Mouse (Mus musculus) midbrain, embryonic 12.5 days (tissue): Measurements from ENCODE around the gene Cers6. TPM values are rescaled to one million over a fixed set of nuclear protein-coding genes. Genes with fewer than 3 reads are reported as not detected.
A peak's percentile ranks its signal among the peaks of the same experiment; 100 is the strongest.

Experiments used
- ATAC-seq: fragments of 200-750 bp; cut with Nextera tagmentation; 2 replicates; pipeline ENCODE4 v1.8.0; 2017; ENCODE audit warnings: low read depth, moderate TSS enrichment, moderate library complexity; ENCODE audit not compliant: low FRiP score
- H3K27ac ChIP-seq: fragments of 300-500 bp; sonication (generic); replicated peaks from 2 replicates; pipeline ENCODE4 v1.5.1; 2016; ENCODE audit warnings: mild to moderate bottlenecking
- H3K27me3 ChIP-seq: fragments of 300-500 bp; sonication (generic); 2 replicates; pipeline ENCODE4 v1.6.1; 2016; ENCODE audit warnings: mild to moderate bottlenecking
- H3K36me3 ChIP-seq: fragments of 300-500 bp; sonication (generic); 2 replicates; pipeline ENCODE4 v1.6.1; 2016
- H3K4me1 ChIP-seq: fragments of 300-500 bp; sonication (generic); 2 replicates; pipeline ENCODE4 v1.6.1; 2016
- H3K4me2 ChIP-seq: fragments of 300-500 bp; sonication (generic); replicated peaks from 2 replicates; pipeline ENCODE4 v1.6.1; 2016; ENCODE audit warnings: mild to moderate bottlenecking, moderate library complexity
- H3K4me3 ChIP-seq: fragments of 300-500 bp; sonication (generic); 2 replicates; pipeline ENCODE4 v1.5.1; 2016; ENCODE audit warnings: mild to moderate bottlenecking
- H3K9ac ChIP-seq: fragments of 300-500 bp; sonication (generic); replicated peaks from 2 replicates; pipeline ENCODE4 v1.6.1; 2016; ENCODE audit warnings: mild to moderate bottlenecking, moderate library complexity
- H3K9me3 ChIP-seq: fragments of 300-500 bp; sonication (generic); 2 replicates; pipeline ENCODE4 v1.6.1; 2016; ENCODE audit warnings: mild to moderate bottlenecking
- WGBS: fragments of 180-500 bp; shearing (Covaris S2); methylation state at CpG from one replicate; pipeline ENCODE4 v1.1.7; 2016; 5-methylcytosine and 5-hydroxymethylcytosine counted together
- polyA plus RNA-seq: library from polyadenylated mRNA; unstranded; fragments of >200 nt; fragmentation: Nextera tagmentation; extraction: Ambion mirVana; gene quantifications from 2 replicates; pipeline ENCODE4 v1.2.1, GENCODE M21; 2016

Cers6 gene
- polyA plus RNA-seq, 1 experiment from 2014 or later = 37.0 TPM

DNA sequence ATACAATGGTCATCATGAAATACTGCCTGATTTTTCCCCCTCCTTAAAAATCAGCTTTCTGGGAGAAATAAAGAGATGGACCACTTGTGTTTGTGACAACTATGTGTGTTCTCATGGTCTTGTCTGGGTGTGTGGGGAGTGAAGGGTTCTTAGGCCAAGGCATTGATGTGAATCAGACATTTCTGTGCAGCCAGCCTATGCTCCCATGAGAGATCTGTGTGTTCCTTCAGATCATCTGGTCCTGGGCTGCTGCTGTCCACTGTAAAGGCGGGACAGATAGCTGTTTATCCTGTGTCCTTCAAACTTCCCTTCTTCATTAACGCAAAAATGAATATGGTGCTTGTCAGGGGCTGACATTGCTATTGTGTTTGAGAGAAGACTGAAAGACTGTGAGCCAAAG, 150.6 kb downstream of the Cers6 start:
- 71% methylated on average over 2 of the region's 2 CpGs for WGBS
- no peak; the same call in 1 of the 2 replicates for ATAC-seq
- no peak overlapping the region for H3K4me3 ChIP-seq

GRCm38 (mm10) chr2:69014241-69014640, 153.0 kb downstream of the Cers6 start:
- no peak for ATAC-seq

More for the DNA sequence above, 150.6 kb downstream of the Cers6 start:
- Histone ChIP-seq H3K9me3 (no peaks in the 10 kb centered on the region), H3K4me1 (peaks cover 16% of the 10 kb centered on the region), H3K27me3 (no peaks in the 10 kb centered on the region), H3K27ac (peak overlapping the region; percentile 73), H3K9ac (no peak overlapping the region), H3K4me2 (0 out of 2 replicates have a peak overlapping the region, but pooled peaks have one; percentile 15), H3K36me3 (no peaks in the 10 kb centered on the region)

GRCm38 (mm10) chr2:69015172-69015724, 154.0 kb downstream of the Cers6 start:
- WGBS = 87% methylated on average over 9 of the region's 9 CpGs
- Histone ChIP-seq H3K4me1 (peaks cover 16% of the 10 kb centered on the region), H3K9me3 (no peaks in the 10 kb centered on the region), H3K27ac (no peak overlapping the region), H3K27me3 (no peaks in the 10 kb centered on the region), H3K4me3 (no peak overlapping the region), H3K36me3 (no peaks in the 10 kb centered on the region), H3K4me2 (no peak overlapping the region), H3K9ac (no peak overlapping the region)
- ATAC-seq = no peak

More at GRCm38 (mm10) chr2:69014241-69014640, 153.0 kb downstream of the Cers6 start:
- H3K4me1 ChIP-seq = peaks cover 16% of the 10 kb centered on the region
- H3K27me3 ChIP-seq = no peaks in the 10 kb centered on the region
- no peaks in the 10 kb centered on the region for H3K36me3 ChIP-seq
- H3K9ac ChIP-seq = no peak overlapping the region
- H3K27ac ChIP-seq = no peak overlapping the region
- 93% methylated on average over 9 of the region's 9 CpGs for WGBS
- no peak overlapping the region for H3K4me3 ChIP-seq
- H3K9me3 ChIP-seq = no peaks in the 10 kb centered on the region
- H3K4me2 ChIP-seq = no peak overlapping the region

DNA sequence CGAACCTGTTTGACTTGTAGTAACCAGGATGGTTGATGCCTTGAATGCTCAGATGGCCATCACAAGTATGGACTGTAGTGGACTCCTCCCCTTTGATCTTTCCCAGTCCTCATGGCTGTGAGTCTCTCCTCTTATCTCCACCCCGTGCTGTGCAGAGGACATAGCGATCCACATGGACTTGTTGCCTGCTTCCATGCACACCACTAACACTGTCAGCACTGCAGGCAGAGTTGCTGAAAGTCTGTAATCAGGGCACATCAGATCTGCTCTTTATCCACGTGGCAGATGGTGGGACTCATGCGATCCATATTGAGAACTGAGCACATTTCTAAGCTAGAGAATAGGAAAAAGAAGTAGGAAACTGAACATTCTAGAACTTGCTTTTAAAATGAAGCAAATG, 154.6 kb downstream of the Cers6 start:
- H3K27me3 ChIP-seq = no peaks in the 10 kb centered on the region
- no peaks in the 10 kb centered on the region for H3K36me3 ChIP-seq
- H3K4me1 ChIP-seq = peaks cover 14% of the 10 kb centered on the region
- H3K9me3 ChIP-seq = no peaks in the 10 kb centered on the region
- WGBS = 95% methylated on average over 5 of the region's 5 CpGs
- ATAC-seq = no peak
- H3K4me2 ChIP-seq = no peak overlapping the region
- no peak overlapping the region for H3K9ac ChIP-seq
- no peak overlapping the region for H3K4me3 ChIP-seq
- H3K27ac ChIP-seq = no peak overlapping the region

- Histone ChIP-seq H3K9me3 (no peaks in the 10 kb centered on the region), H3K4me3 (no peak overlapping the region), H3K27ac (no peak overlapping the region), H3K9ac (no peak overlapping the region), H3K27me3 (no peaks in the 10 kb centered on the region; the same call in 1 of the 2 replicates), H3K36me3 (no peaks in the 10 kb centered on the region), H3K4me1 (0 out of 2 replicates have a peak, but pooled peaks cover 2% of the 10 kb centered on the region), H3K4me2 (no peak overlapping the region)
- ATAC-seq = no peak
- 93% methylated on average over 13 of the region's 13 CpGs for WGBS
Measured at GRCm38 (mm10) chr2:69019026-69019565, 157.9 kb downstream of the Cers6 start.

DNA sequence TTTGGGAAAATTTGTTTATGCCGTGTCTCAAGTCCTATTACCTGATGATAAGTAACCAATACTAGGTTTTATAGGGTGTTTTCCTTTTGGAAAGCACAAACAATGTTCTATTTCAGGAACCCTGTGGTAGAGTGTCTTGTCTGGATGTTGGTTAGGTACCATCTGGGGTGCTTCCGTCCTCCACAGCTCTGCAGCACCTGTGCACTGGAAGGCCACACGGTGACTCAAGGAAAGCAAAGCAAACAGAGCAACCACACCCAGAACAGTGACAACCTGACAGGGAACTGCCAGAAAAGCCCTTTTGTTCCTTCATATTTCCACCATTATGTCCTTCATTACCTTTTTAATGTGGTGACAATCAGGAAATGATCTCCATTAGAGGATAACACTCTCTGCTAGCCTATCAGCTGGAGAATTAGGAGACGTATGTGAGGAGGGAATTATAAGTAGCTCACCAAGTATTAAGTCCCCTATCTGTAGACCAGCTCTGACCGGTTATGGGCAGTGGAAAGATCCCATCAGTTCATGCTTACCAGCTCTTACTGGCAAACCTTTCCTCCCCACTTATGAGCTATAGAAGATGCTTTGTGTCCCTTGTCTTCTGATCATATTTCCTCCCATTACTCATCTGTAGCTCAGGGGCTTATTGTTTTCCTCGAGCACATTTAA, 158.7 kb downstream of the Cers6 start:
- Histone ChIP-seq H3K36me3 (no peaks in the 10 kb centered on the region), H3K4me2 (no peak overlapping the region), H3K4me1 (0 out of 2 replicates have a peak, but pooled peaks cover 2% of the 10 kb centered on the region), H3K9ac (no peak overlapping the region), H3K9me3 (no peaks in the 10 kb centered on the region), H3K27me3 (no peaks in the 10 kb centered on the region; the same call in 1 of the 2 replicates), H3K27ac (no peak overlapping the region), H3K4me3 (no peak overlapping the region)
- no peak for ATAC-seq
- 82% methylated on average over 6 of the region's 6 CpGs for WGBS

GRCm38 (mm10) chr2:69020636-69021310, 159.5 kb downstream of the Cers6 start:
- no peak overlapping the region for H3K9ac ChIP-seq
- H3K27me3 ChIP-seq = no peaks in the 10 kb centered on the region; the same call in 1 of the 2 replicates
- H3K9me3 ChIP-seq = no peaks in the 10 kb centered on the region
- no peaks in the 10 kb centered on the region for H3K36me3 ChIP-seq
- no peak overlapping the region for H3K4me3 ChIP-seq
- ATAC-seq = no peak
- 91% methylated on average over 4 of the region's 4 CpGs for WGBS
- H3K27ac ChIP-seq = no peak overlapping the region
- H3K4me1 ChIP-seq = 0 out of 2 replicates have a peak, but pooled peaks cover 2% of the 10 kb centered on the region
- no peak overlapping the region for H3K4me2 ChIP-seq

- WGBS = 47% methylated on average over 4 of the region's 4 CpGs
- no peaks in the 10 kb centered on the region for H3K36me3 ChIP-seq
- no peak overlapping the region for H3K9ac ChIP-seq
- no peak overlapping the region for H3K4me3 ChIP-seq
- H3K4me1 ChIP-seq = 0 out of 2 replicates have a peak, but pooled peaks cover 2% of the 10 kb centered on the region
- ATAC-seq = no peak
- H3K27me3 ChIP-seq = no peaks in the 10 kb centered on the region; the same call in 1 of the 2 replicates
- H3K27ac ChIP-seq = no peak overlapping the region
- H3K4me2 ChIP-seq = no peak overlapping the region
- no peaks in the 10 kb centered on the region for H3K9me3 ChIP-seq
Measured at GRCm38 (mm10) chr2:69021516-69021915, 160.3 kb downstream of the Cers6 start.

- H3K4me1 ChIP-seq = 0 out of 2 replicates have a peak, but pooled peaks cover 2% of the 10 kb centered on the region
- H3K36me3 ChIP-seq = no peaks in the 10 kb centered on the region
- no peak overlapping the region for H3K27ac ChIP-seq
- H3K9ac ChIP-seq = no peak overlapping the region
- ATAC-seq = no peak
- H3K4me2 ChIP-seq = no peak overlapping the region
- H3K9me3 ChIP-seq = no peaks in the 10 kb centered on the region
- H3K27me3 ChIP-seq = no peaks in the 10 kb centered on the region; the same call in 1 of the 2 replicates
- WGBS = 84% methylated on average over 2 of the region's 2 CpGs
- no peak overlapping the region for H3K4me3 ChIP-seq
Measured at GRCm38 (mm10) chr2:69024856-69025255, 163.6 kb downstream of the Cers6 start.

GRCm38 (mm10) chr2:69032562-69032961, 171.3 kb downstream of the Cers6 start:
- H3K9ac ChIP-seq = no peak overlapping the region
- no peaks in the 10 kb centered on the region for H3K9me3 ChIP-seq
- peaks cover 4% of the 10 kb centered on the region for H3K4me1 ChIP-seq
- ATAC-seq = no peak
- no peaks in the 10 kb centered on the region for H3K27me3 ChIP-seq
- no peak overlapping the region for H3K4me3 ChIP-seq
- 74% methylated on average over 2 of the region's 2 CpGs for WGBS
- H3K36me3 ChIP-seq = no peaks in the 10 kb centered on the region
- H3K4me2 ChIP-seq = no peak overlapping the region
- no peak overlapping the region for H3K27ac ChIP-seq

- no peak overlapping the region for H3K9ac ChIP-seq
- H3K9me3 ChIP-seq = no peaks in the 10 kb centered on the region
- no peaks in the 10 kb centered on the region for H3K27me3 ChIP-seq
- no peak for ATAC-seq
- no peak overlapping the region for H3K4me3 ChIP-seq
- peaks cover 4% of the 10 kb centered on the region for H3K4me1 ChIP-seq
- no peak overlapping the region for H3K27ac ChIP-seq
- 13% methylated on average over 4 of the region's 4 CpGs for WGBS
- H3K4me2 ChIP-seq = no peak overlapping the region
- no peaks in the 10 kb centered on the region for H3K36me3 ChIP-seq
Measured at GRCm38 (mm10) chr2:69035457-69035856, 174.2 kb downstream of the Cers6 start.

- WGBS = 87% methylated on average over 2 of the region's 2 CpGs
- peaks cover 4% of the 10 kb centered on the region for H3K4me1 ChIP-seq
- H3K9me3 ChIP-seq = no peaks in the 10 kb centered on the region
- no peak overlapping the region for H3K4me3 ChIP-seq
- H3K4me2 ChIP-seq = no peak overlapping the region
- H3K27ac ChIP-seq = no peak overlapping the region
- ATAC-seq = no peak
- no peaks in the 10 kb centered on the region for H3K27me3 ChIP-seq
- H3K9ac ChIP-seq = no peak overlapping the region
- H3K36me3 ChIP-seq = no peaks in the 10 kb centered on the region
Measured at GRCm38 (mm10) chr2:69037362-69037761, 176.1 kb downstream of the Cers6 start.
